Mouse (Mus musculus) embryonic facial prominence, embryonic 10.5 days (tissue): ENCODE results near the gene Prmt9. TPM values are rescaled to one million over a fixed set of nuclear protein-coding genes. Genes with fewer than 3 reads are reported as not detected.
A peak's percentile ranks its signal among the peaks of the same experiment; 100 is the strongest.

Source experiments
- DNase-seq: peaks from one replicate; pipeline ENCODE4 v3.0.0-alpha.2; 2017; ENCODE audit warnings: low spot score
- H3K27ac ChIP-seq: fragments of 300-500 bp; sonication (generic); replicated peaks from 2 replicates; pipeline ENCODE4 v1.5.1; 2016; ENCODE audit warnings: mild to moderate bottlenecking
- H3K27me3 ChIP-seq: fragments of 300-500 bp; sonication (generic); replicated peaks from 2 replicates; pipeline ENCODE4 v1.6.1; 2016; ENCODE audit warnings: low read depth, mild to moderate bottlenecking; ENCODE audit not compliant: poor library complexity, severe bottlenecking
- H3K36me3 ChIP-seq: fragments of 300-500 bp; sonication (generic); replicated peaks from 2 replicates; pipeline ENCODE4 v1.6.1; 2016; ENCODE audit warnings: mild to moderate bottlenecking, moderate library complexity
- H3K4me1 ChIP-seq: fragments of 300-500 bp; sonication (generic); 2 replicates; pipeline ENCODE4 v1.6.1; 2016
- H3K4me3 ChIP-seq: fragments of 300-500 bp; sonication (generic); 2 replicates; pipeline ENCODE4 v1.5.1; 2016; ENCODE audit warnings: mild to moderate bottlenecking, moderate library complexity
- H3K9me3 ChIP-seq: fragments of 300-500 bp; sonication (generic); 2 replicates; pipeline ENCODE4 v1.6.1; 2016; ENCODE audit warnings: mild to moderate bottlenecking
- WGBS: fragments of 180-500 bp; shearing (Covaris S2); methylation state at CpG from one replicate; pipeline ENCODE4 v1.1.7; 2016; 5-methylcytosine and 5-hydroxymethylcytosine counted together
- polyA plus RNA-seq: library from polyadenylated mRNA; unstranded; fragments of >200 nt; fragmentation: Nextera tagmentation; extraction: Ambion mirVana; gene quantifications from 2 replicates; pipeline ENCODE4 v1.2.1, GENCODE M21; 2016

Prmt9 gene
- polyA plus RNA-seq, 1 experiment from 2014 or later = 19.9 TPM

DNA sequence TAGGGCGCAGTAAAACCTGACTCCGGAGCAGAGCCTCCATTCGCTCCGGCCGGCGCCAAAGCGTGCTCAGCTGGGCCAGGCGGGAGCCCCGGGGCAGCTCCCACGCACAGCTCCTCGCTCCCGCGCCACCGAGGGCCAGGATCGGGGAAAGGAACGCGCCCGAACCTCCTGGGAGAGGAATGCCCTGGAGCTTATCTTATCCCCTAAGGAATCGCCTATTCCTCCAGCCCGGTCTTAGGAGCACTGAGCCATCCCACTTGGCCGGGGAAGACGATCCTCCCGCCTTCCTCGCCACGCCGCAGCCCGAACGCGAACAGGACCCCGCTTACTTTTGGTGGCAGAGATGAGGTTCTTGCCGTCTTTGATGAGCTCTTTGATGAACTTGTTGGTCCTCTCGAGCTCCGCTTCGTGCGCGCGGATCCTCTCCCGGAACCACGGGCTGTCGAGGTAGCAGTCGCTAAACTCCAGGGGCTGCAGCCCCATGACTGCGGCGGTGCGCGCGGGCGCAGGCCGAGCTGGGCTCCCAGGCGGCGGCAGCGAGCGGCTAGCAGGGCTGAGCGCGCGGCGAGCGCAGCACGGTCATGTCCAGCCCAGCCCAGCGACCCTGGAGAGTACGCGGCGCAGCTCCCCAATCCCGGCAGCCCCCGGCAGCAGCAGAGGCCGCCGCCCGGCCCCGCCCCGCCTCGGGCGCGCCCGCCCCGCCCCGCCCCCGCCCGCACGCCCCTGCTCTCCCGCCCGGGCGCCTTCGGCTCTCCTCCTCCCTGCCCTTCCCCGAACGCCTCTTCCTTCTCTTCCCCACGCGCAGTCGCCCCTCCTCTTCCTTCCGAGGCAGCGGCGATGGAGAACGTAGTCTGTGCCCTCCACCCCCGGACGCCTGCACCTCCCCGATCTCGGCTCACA lies 31.6 kb upstream of the Prmt9 start, which contains the start of gene Arhgap10:
Arhgap10 (minus strand) TSS at position 653 of the 900 bp plus-strand sequence.
- under 1% methylated on average over 94 of the region's 95 CpGs for WGBS
- DNase-seq = peak; percentile 94
- H3K27me3 ChIP-seq = peaks cover 10% of the 10 kb centered on the region; the same call in 1 of the 2 replicates

GRCm38 (mm10) chr8:77518201-77519115 lies 30.7 kb upstream of the Prmt9 start:
- Histone ChIP-seq H3K27me3 (peaks cover 10% of the 10 kb centered on the region; the same call in 1 of the 2 replicates), H3K4me3 (peak overlapping the region; percentile 84), H3K27ac (peak overlapping the region; percentile 91), H3K36me3 (no peaks in the 10 kb centered on the region; the same call in 1 of the 2 replicates), H3K9me3 (no peaks in the 10 kb centered on the region), H3K4me1 (peaks cover 47% of the 10 kb centered on the region)
- WGBS = 9% methylated on average over 33 of the region's 33 CpGs
- DNase-seq = no peak

More for the DNA sequence above, 31.6 kb upstream of the Prmt9 start, which contains the start of gene Arhgap10:
- H3K4me3 ChIP-seq = peak within 1 kb of the TSS; percentile 84
- peak within 1 kb of the TSS; percentile 91 for H3K27ac ChIP-seq
- H3K9me3 ChIP-seq = no peaks in the 10 kb centered on the region
- peaks cover 56% of the 10 kb centered on the region for H3K4me1 ChIP-seq
- no peaks in the 10 kb centered on the region; the same call in 1 of the 2 replicates for H3K36me3 ChIP-seq

DNA sequence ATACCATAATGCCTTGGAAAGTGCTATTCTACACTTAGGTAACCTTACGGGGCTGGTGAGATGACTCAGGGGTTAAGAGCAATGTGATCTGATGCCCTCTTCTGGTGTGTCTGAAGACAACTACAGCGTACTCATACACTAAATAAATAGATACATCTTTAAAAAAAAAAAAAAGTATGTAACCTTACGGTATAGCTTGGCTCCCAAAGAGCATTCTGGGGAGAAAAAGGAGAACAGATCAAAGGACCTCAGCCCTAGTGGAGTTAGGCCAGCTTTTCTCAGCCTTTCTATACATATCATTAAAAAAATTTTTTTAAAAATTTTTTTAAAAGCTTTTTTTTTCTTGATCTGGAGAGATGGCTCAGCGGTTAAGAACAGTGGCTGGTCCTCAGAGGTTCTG lies 28.6 kb upstream of the Prmt9 start:
- no peaks in the 10 kb centered on the region for H3K9me3 ChIP-seq
- no peak overlapping the region for H3K27ac ChIP-seq
- no peak for DNase-seq
- H3K4me1 ChIP-seq = peaks cover 28% of the 10 kb centered on the region
- H3K4me3 ChIP-seq = no peak overlapping the region
- H3K36me3 ChIP-seq = no peaks in the 10 kb centered on the region; the same call in 1 of the 2 replicates
- H3K27me3 ChIP-seq = peaks cover 10% of the 10 kb centered on the region; the same call in 1 of the 2 replicates
- 93% methylated on average over 4 of the region's 4 CpGs for WGBS

DNA sequence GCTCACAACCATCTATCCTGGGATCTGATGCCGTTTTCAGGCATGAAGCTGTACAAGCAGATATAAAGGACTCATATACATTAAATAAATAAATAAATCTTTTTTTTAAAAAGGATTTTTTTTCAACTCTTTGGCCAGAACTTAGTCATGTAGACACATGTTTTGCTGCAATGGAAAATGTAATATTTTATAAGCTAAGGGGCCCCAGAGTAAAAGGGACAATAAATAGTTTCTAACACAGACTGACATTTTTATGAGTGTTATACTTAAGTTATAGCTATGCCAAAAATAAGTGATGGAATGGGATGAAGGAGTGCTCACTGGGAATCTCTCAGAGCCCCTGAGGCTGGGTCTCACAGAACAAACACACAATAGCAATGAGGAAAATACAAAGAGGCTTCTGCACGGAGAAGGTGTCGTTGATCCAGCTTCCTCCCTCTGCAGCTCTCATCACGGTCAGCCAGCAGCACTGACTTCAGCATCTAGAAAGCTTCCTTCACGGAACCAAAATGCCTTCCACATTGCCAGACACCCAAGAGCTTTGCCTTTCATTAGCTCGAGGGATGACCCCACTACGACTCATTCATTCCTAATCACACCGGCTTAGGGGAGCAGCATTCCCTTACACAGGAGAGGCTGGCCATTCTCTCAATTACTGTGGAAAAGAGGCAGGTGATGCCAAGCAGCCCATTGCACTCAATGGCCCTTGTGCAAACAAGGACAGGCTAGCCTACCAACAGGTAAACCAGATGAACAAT lies 28.0 kb upstream of the Prmt9 start:
- peaks cover 22% of the 10 kb centered on the region for H3K4me1 ChIP-seq
- 78% methylated on average over 8 of the region's 8 CpGs for WGBS
- no peak for DNase-seq

DNA sequence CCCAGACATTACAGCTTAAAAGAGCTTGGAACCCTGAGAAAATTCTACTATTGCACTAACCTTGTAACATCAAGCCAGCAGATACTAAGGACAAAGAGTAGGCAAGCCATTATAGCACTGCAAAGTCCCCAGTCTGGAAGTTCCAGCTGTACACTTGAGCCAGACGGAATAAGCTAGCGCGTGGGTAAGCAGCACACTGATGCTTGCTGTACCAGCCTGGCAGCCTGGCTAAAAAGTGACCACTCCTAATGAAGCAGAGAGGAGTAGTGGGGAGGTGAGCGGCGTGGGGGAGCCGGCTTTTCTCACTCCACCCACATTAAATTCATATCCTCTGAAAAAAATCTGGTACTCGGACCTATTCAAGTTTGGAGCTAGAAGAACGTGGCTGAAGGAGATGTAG lies 26.2 kb upstream of the Prmt9 start:
- Histone ChIP-seq H3K27ac (no peak overlapping the region), H3K4me3 (no peak overlapping the region), H3K4me1 (peaks cover 14% of the 10 kb centered on the region), H3K36me3 (no peaks in the 10 kb centered on the region; the same call in 1 of the 2 replicates), H3K9me3 (no peaks in the 10 kb centered on the region), H3K27me3 (no peaks in the 10 kb centered on the region)
- 91% methylated on average over 8 of the region's 8 CpGs for WGBS
- DNase-seq = no peak

More for the DNA sequence above, 28.0 kb upstream of the Prmt9 start:
- H3K9me3 ChIP-seq = no peaks in the 10 kb centered on the region
- H3K36me3 ChIP-seq = no peaks in the 10 kb centered on the region; the same call in 1 of the 2 replicates
- H3K27ac ChIP-seq = no peak overlapping the region
- no peak overlapping the region for H3K4me3 ChIP-seq
- peaks cover 4% of the 10 kb centered on the region; the same call in 1 of the 2 replicates for H3K27me3 ChIP-seq

GRCm38 (mm10) chr8:77524018-77524615 lies 25.1 kb upstream of the Prmt9 start:
- Histone ChIP-seq H3K36me3 (no peaks in the 10 kb centered on the region; the same call in 1 of the 2 replicates), H3K4me3 (no peak overlapping the region), H3K27ac (no peak overlapping the region), H3K9me3 (no peaks in the 10 kb centered on the region), H3K4me1 (peaks cover 4% of the 10 kb centered on the region), H3K27me3 (no peaks in the 10 kb centered on the region)
- no peak for DNase-seq
- WGBS = 84% methylated on average over 14 of the region's 14 CpGs

GRCm38 (mm10) chr8:77524906-77525305 lies 24.3 kb upstream of the Prmt9 start:
- H3K27ac ChIP-seq = no peak overlapping the region
- DNase-seq = no peak
- no peaks in the 10 kb centered on the region for H3K9me3 ChIP-seq
- no peaks in the 10 kb centered on the region; the same call in 1 of the 2 replicates for H3K36me3 ChIP-seq
- H3K4me1 ChIP-seq = no peaks in the 10 kb centered on the region
- H3K4me3 ChIP-seq = no peak overlapping the region
- no peaks in the 10 kb centered on the region for H3K27me3 ChIP-seq
- 87% methylated on average over 2 of the region's 2 CpGs for WGBS

DNA sequence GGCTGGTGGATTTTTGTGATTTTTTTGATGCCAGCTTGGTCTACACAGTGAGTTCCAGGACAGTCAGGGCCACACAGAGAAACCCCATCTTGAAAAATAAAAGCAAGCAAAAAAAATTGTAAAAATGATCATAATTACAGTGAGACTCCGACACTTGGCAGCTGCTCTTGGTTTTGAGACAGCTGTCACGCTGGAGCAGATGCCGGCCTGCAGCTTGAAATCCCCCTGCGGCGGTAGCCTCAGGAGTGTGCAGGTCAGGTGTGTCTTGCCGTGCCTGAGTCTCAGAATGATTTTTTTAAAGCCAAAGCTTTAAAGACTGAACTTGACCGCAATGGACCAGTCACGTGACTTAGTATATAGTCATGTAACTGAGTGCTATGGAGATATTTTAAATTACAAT lies 23.1 kb upstream of the Prmt9 start:
- WGBS = 86% methylated on average over 8 of the region's 8 CpGs
- no peak overlapping the region for H3K27ac ChIP-seq
- no peaks in the 10 kb centered on the region for H3K4me1 ChIP-seq
- no peaks in the 10 kb centered on the region for H3K27me3 ChIP-seq
- no peaks in the 10 kb centered on the region; the same call in 1 of the 2 replicates for H3K36me3 ChIP-seq
- no peak for DNase-seq
- H3K4me3 ChIP-seq = no peak overlapping the region
- H3K9me3 ChIP-seq = no peaks in the 10 kb centered on the region

GRCm38 (mm10) chr8:77534358-77534992 lies 14.7 kb upstream of the Prmt9 start:
- H3K9me3 ChIP-seq = no peaks in the 10 kb centered on the region
- DNase-seq = no peak
- H3K4me1 ChIP-seq = peaks cover 3% of the 10 kb centered on the region; the same call in 1 of the 2 replicates
- no peaks in the 10 kb centered on the region for H3K27me3 ChIP-seq
- no peak overlapping the region for H3K27ac ChIP-seq
- H3K36me3 ChIP-seq = no peaks in the 10 kb centered on the region
- WGBS = 69% methylated on average over 8 of the region's 8 CpGs
- no peak overlapping the region for H3K4me3 ChIP-seq

GRCm38 (mm10) chr8:77535026-77535595 lies 14.1 kb upstream of the Prmt9 start:
- no peaks in the 10 kb centered on the region for H3K9me3 ChIP-seq
- H3K4me3 ChIP-seq = no peak overlapping the region
- H3K36me3 ChIP-seq = no peaks in the 10 kb centered on the region
- H3K4me1 ChIP-seq = peaks cover 3% of the 10 kb centered on the region; the same call in 1 of the 2 replicates
- H3K27ac ChIP-seq = no peak overlapping the region
- DNase-seq = peak; percentile 40
- 87% methylated on average over 5 of the region's 5 CpGs for WGBS
- H3K27me3 ChIP-seq = no peaks in the 10 kb centered on the region

GRCm38 (mm10) chr8:77536821-77537220 lies 12.4 kb upstream of the Prmt9 start:
- H3K4me1 ChIP-seq = peaks cover 3% of the 10 kb centered on the region; the same call in 1 of the 2 replicates
- WGBS = 75% methylated on average over 12 of the region's 12 CpGs
- no peaks in the 10 kb centered on the region for H3K9me3 ChIP-seq
- H3K36me3 ChIP-seq = no peaks in the 10 kb centered on the region
- no peak overlapping the region for H3K27ac ChIP-seq
- H3K27me3 ChIP-seq = no peaks in the 10 kb centered on the region
- H3K4me3 ChIP-seq = no peak overlapping the region
- no peak for DNase-seq
